Mouse (Mus musculus): Measurements from ENCODE around the gene Mtmr1. TPM values are rescaled to one million over a fixed set of nuclear protein-coding genes. Genes with fewer than 3 reads are reported as not detected.

The Mtmr1 gene
- total RNA-seq, 2 experiments from 2014 or later: 27.6 to 27.8 TPM

- intact Hi-C loops (cut with DNase I): no loop called here
- no peak for DNase-seq (ENCODE audit: low spot score)
Measured at GRCm38 (mm10) chrX:71435542-71435941, 71.0 kb downstream of the Mtmr1 start.

- intact Hi-C loops (cut with DNase I): no loop called here
- no peak for DNase-seq (ENCODE audit: low spot score)
Measured at GRCm38 (mm10) chrX:71439473-71439872, 74.9 kb downstream of the Mtmr1 start.

GRCm38 (mm10) chrX:71442916-71443315 lies 78.4 kb downstream of the Mtmr1 start:
- intact Hi-C loops (cut with DNase I): no loop called here
- DNase-seq (ENCODE audit: low spot score): no peak

GRCm38 (mm10) chrX:71456078-71456737 lies 91.6 kb downstream of the Mtmr1 start:
- no peak for DNase-seq (ENCODE audit: low spot score)

GRCm38 (mm10) chrX:71464138-71464826 lies 99.7 kb downstream of the Mtmr1 start:
- DNase-seq (ENCODE audit: low spot score): no peak
- intact Hi-C loops (cut with DNase I): no loop called here

More at GRCm38 (mm10) chrX:71456078-71456737, 91.6 kb downstream of the Mtmr1 start:
- intact Hi-C loops (cut with DNase I): no loop called here

GRCm38 (mm10) chrX:71465417-71465816 lies 100.9 kb downstream of the Mtmr1 start:
- intact Hi-C loops (cut with DNase I): no loop called here
- no peak for DNase-seq (ENCODE audit: low spot score)

- intact Hi-C loops (cut with DNase I): no loop called here
- DNase-seq (ENCODE audit: low spot score): no peak
Measured at GRCm38 (mm10) chrX:71467491-71467890, 102.9 kb downstream of the Mtmr1 start.

Other genes starting within 250 kb of the Mtmr1 start
- gene Mtm1, start 154.0 kb upstream of the Mtmr1 start, total RNA-seq (2021): 10 to 100 TPM; 18.7 to 18.9 TPM
- gene Cd99l2, start 128.1 kb downstream of the Mtmr1 start, total RNA-seq (2021): 10 to 100 TPM; 57.3 to 57.9 TPM
- gene Hmgb3, start 191.2 kb downstream of the Mtmr1 start, total RNA-seq (2021): 10 to 100 TPM; 74.2 to 78.8 TPM

Measured in heart, postnatal 25 days (tissue).